Mouse (Mus musculus): ENCODE results near the gene Otud7a.

DNA sequence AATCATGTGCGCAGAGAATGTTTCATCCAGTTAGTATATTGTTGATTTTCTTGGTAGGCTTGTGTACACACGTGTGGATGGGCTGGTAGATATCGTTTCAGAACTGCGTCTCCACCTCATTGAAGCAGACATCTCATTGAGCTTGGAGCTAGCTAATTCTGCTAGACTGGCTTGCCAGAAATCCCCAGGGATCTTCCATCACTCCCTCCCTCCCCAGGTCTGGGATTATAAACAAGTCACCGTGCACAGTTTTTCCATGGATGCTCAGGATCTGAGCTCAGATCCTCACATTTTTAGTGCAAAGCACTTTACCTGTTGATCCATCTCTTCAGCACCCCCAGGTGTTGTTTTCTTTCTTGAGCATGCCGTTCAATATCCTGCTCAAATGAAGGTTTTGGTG, 22.2 kb downstream of the Otud7a start:
- no peak for TF ChIP-seq EP300 (IDR thresholded peaks at IDR 0.05; ENCODE audit: low read depth)
- TF ChIP-seq CTCF (IDR thresholded peaks at IDR 0.05; ENCODE audit: low read depth): no peak

Measured in liver, postnatal 0 days (tissue).